Mouse (Mus musculus): Measurements from ENCODE around the gene Lifr. TPM values are rescaled to one million over a fixed set of nuclear protein-coding genes. Genes with fewer than 3 reads are reported as not detected.

The Lifr gene
- polyA plus RNA-seq, 1 experiment from 2014 or later: 8.5 TPM

- H3K4me2 ChIP-seq (ENCODE audit: low read length): no peak overlapping the region
- H3K9me3 ChIP-seq (replicated peaks; ENCODE audit: control insufficient read depth, low read length): no peaks in the 10 kb centered on the region
- no peak overlapping the region for H3K9ac ChIP-seq (ENCODE audit: low read length)
- DNase-seq (ENCODE audit: low spot score): no peak
- no peaks in the 10 kb centered on the region for H3K36me3 ChIP-seq (ENCODE audit: control insufficient read depth, insufficient read depth, low read length)
- no peaks in the 10 kb centered on the region for H3K27me3 ChIP-seq (replicated peaks; ENCODE audit: control insufficient read depth, insufficient read depth, low read length)
- ATAC-seq: no peak
- H3K27ac ChIP-seq (ENCODE audit: low read depth, low read length): no peak overlapping the region
- no peaks in the 10 kb centered on the region for H3K4me1 ChIP-seq (ENCODE audit: control insufficient read depth, insufficient read depth, low read length)
- H3K4me3 ChIP-seq (ENCODE audit: low read depth, low read length): no peak overlapping the region
- 54% methylated on average over 11 of the region's 11 CpGs for WGBS
Observed at GRCm38 (mm10) chr15:7222809-7223208, 132.4 kb downstream of the Lifr start.

GRCm38 (mm10) chr15:7224151-7224775, 133.8 kb downstream of the Lifr start:
- ATAC-seq (peak; percentile 38; the same call in 1 of the 2 replicates), DNase-seq (ENCODE audit: low spot score) (peak; percentile 36)
- Histone ChIP-seq H3K27ac (ENCODE audit: low read depth, low read length) (no peak overlapping the region), H3K4me2 (ENCODE audit: low read length) (no peak overlapping the region), H3K36me3 (ENCODE audit: control insufficient read depth, insufficient read depth, low read length) (no peaks in the 10 kb centered on the region), H3K27me3 (replicated peaks; ENCODE audit: control insufficient read depth, insufficient read depth, low read length) (no peaks in the 10 kb centered on the region), H3K9me3 (replicated peaks; ENCODE audit: control insufficient read depth, low read length) (no peaks in the 10 kb centered on the region), H3K4me1 (ENCODE audit: control insufficient read depth, insufficient read depth, low read length) (no peaks in the 10 kb centered on the region), H3K9ac (ENCODE audit: low read length) (no peak overlapping the region), H3K4me3 (ENCODE audit: low read depth, low read length) (no peak overlapping the region)
- 68% methylated on average over 12 of the region's 12 CpGs for WGBS

- no peak overlapping the region for H3K9ac ChIP-seq (ENCODE audit: low read length)
- peak; percentile 90 for ATAC-seq
- no peaks in the 10 kb centered on the region for H3K27me3 ChIP-seq (replicated peaks; ENCODE audit: control insufficient read depth, insufficient read depth, low read length)
- H3K36me3 ChIP-seq (ENCODE audit: control insufficient read depth, insufficient read depth, low read length): no peaks in the 10 kb centered on the region
- no peak overlapping the region for H3K4me2 ChIP-seq (ENCODE audit: low read length)
- H3K4me3 ChIP-seq (ENCODE audit: low read depth, low read length): no peak overlapping the region
- WGBS: 4% methylated on average over 5 of the region's 5 CpGs
- H3K4me1 ChIP-seq (ENCODE audit: control insufficient read depth, insufficient read depth, low read length): no peaks in the 10 kb centered on the region
- H3K9me3 ChIP-seq (replicated peaks; ENCODE audit: control insufficient read depth, low read length): no peaks in the 10 kb centered on the region
- DNase-seq (ENCODE audit: low spot score): peak; percentile 89
- H3K27ac ChIP-seq (ENCODE audit: low read depth, low read length): no peak overlapping the region
Observed at GRCm38 (mm10) chr15:7226225-7226624, 135.8 kb downstream of the Lifr start.

- no peak overlapping the region for H3K4me2 ChIP-seq (ENCODE audit: low read length)
- no peaks in the 10 kb centered on the region for H3K36me3 ChIP-seq (ENCODE audit: control insufficient read depth, insufficient read depth, low read length)
- ATAC-seq (no peak), DNase-seq (ENCODE audit: low spot score) (no peak)
- 90% methylated on average over 13 of the region's 13 CpGs for WGBS
- H3K9me3 ChIP-seq (replicated peaks; ENCODE audit: control insufficient read depth, low read length): no peaks in the 10 kb centered on the region
- H3K9ac ChIP-seq (ENCODE audit: low read length): no peak overlapping the region
- no peak overlapping the region for H3K4me3 ChIP-seq (ENCODE audit: low read depth, low read length)
- no peak overlapping the region for H3K27ac ChIP-seq (ENCODE audit: low read depth, low read length)
- H3K27me3 ChIP-seq (replicated peaks; ENCODE audit: control insufficient read depth, insufficient read depth, low read length): no peaks in the 10 kb centered on the region
- no peaks in the 10 kb centered on the region for H3K4me1 ChIP-seq (ENCODE audit: control insufficient read depth, insufficient read depth, low read length)
Observed at GRCm38 (mm10) chr15:7233393-7234090, 143.1 kb downstream of the Lifr start.

GRCm38 (mm10) chr15:7239904-7240303, 149.5 kb downstream of the Lifr start:
- 81% methylated on average over 11 of the region's 11 CpGs for WGBS
- no peak for DNase-seq (ENCODE audit: low spot score)
- no peak for ATAC-seq
- no peaks in the 10 kb centered on the region for H3K9me3 ChIP-seq (replicated peaks; ENCODE audit: control insufficient read depth, low read length)
- H3K4me3 ChIP-seq (ENCODE audit: low read depth, low read length): no peak overlapping the region
- H3K4me1 ChIP-seq (ENCODE audit: control insufficient read depth, insufficient read depth, low read length): no peaks in the 10 kb centered on the region
- H3K36me3 ChIP-seq (ENCODE audit: control insufficient read depth, insufficient read depth, low read length): no peaks in the 10 kb centered on the region
- H3K27ac ChIP-seq (ENCODE audit: low read depth, low read length): no peak overlapping the region
- H3K27me3 ChIP-seq (replicated peaks; ENCODE audit: control insufficient read depth, insufficient read depth, low read length): no peaks in the 10 kb centered on the region
- H3K9ac ChIP-seq (ENCODE audit: low read length): no peak overlapping the region
- H3K4me2 ChIP-seq (ENCODE audit: low read length): no peak overlapping the region

- WGBS: 75% methylated on average over 3 of the region's 3 CpGs
- no peaks in the 10 kb centered on the region for H3K36me3 ChIP-seq (ENCODE audit: control insufficient read depth, insufficient read depth, low read length)
- DNase-seq (ENCODE audit: low spot score) (no peak), ATAC-seq (no peak)
- no peak overlapping the region for H3K27ac ChIP-seq (ENCODE audit: low read depth, low read length)
- no peak overlapping the region for H3K4me3 ChIP-seq (ENCODE audit: low read depth, low read length)
- no peaks in the 10 kb centered on the region for H3K9me3 ChIP-seq (replicated peaks; ENCODE audit: control insufficient read depth, low read length)
- H3K9ac ChIP-seq (ENCODE audit: low read length): no peak overlapping the region
- no peak overlapping the region for H3K4me2 ChIP-seq (ENCODE audit: low read length)
- H3K27me3 ChIP-seq (replicated peaks; ENCODE audit: control insufficient read depth, insufficient read depth, low read length): no peaks in the 10 kb centered on the region
- H3K4me1 ChIP-seq (ENCODE audit: control insufficient read depth, insufficient read depth, low read length): no peaks in the 10 kb centered on the region
Observed at GRCm38 (mm10) chr15:7240950-7241349, 150.5 kb downstream of the Lifr start.

- 82% methylated on average over 15 of the region's 15 CpGs for WGBS
- ATAC-seq: no peak
- no peaks in the 10 kb centered on the region for H3K4me1 ChIP-seq (ENCODE audit: control insufficient read depth, insufficient read depth, low read length)
Observed at GRCm38 (mm10) chr15:7242161-7242850, 151.9 kb downstream of the Lifr start.

More at GRCm38 (mm10) chr15:7242161-7242850, 151.9 kb downstream of the Lifr start:
- no peak overlapping the region for H3K27ac ChIP-seq (ENCODE audit: low read depth, low read length)
- no peak overlapping the region for H3K9ac ChIP-seq (ENCODE audit: low read length)
- H3K9me3 ChIP-seq (replicated peaks; ENCODE audit: control insufficient read depth, low read length): no peaks in the 10 kb centered on the region
- H3K4me3 ChIP-seq (ENCODE audit: low read depth, low read length): no peak overlapping the region
- H3K4me2 ChIP-seq (ENCODE audit: low read length): no peak overlapping the region
- no peak for DNase-seq (ENCODE audit: low spot score)
- H3K27me3 ChIP-seq (replicated peaks; ENCODE audit: control insufficient read depth, insufficient read depth, low read length): no peaks in the 10 kb centered on the region
- no peaks in the 10 kb centered on the region for H3K36me3 ChIP-seq (ENCODE audit: control insufficient read depth, insufficient read depth, low read length)
